Mouse (Mus musculus): ENCODE data around the gene Shd. TPM values are rescaled to one million over a fixed set of nuclear protein-coding genes. Genes with fewer than 3 reads are reported as not detected.

The Shd gene
- polyA plus RNA-seq, 1 experiment: 122 TPM

- peak within 1 kb of the TSS; percentile 71 for H3K27ac ChIP-seq (ENCODE audit: insufficient read depth, low read length)
- 21% methylated on average over 13 of the region's 13 CpGs for WGBS
- H3K4me3 ChIP-seq (replicated peaks; ENCODE audit: insufficient read depth, low read depth, low read length): peak within 1 kb of the TSS; percentile 73
- H3K4me1 ChIP-seq (ENCODE audit: control insufficient read depth, insufficient read depth, low read length): peaks cover 13% of the 10 kb centered on the region
- TF ChIP-seq CTCF (IDR thresholded peaks at IDR 0.05; ENCODE audit: borderline replicate concordance, insufficient read depth, low read depth, low read length): no peak
- TF ChIP-seq POLR2A (IDR thresholded peaks at IDR 0.05; ENCODE audit: borderline replicate concordance, insufficient read depth, low read length): peak; percentile 40; the same call in 1 of the 2 replicates
- peak; percentile 65 to 81 for DNase-seq
- H3K27me3 ChIP-seq (ENCODE audit: control insufficient read depth, insufficient read depth, low read length): no peaks in the 10 kb centered on the region
These were observed 35.3 kb downstream of the Shd start, which contains the start of the genes Stap2 and Mpnd for GRCm38 (mm10) chr17:56005415-56006061. Gene Stap2 (minus strand): TSS chr17:56005584. Gene Mpnd (plus strand): TSS chr17:56005711.

- TF ChIP-seq POLR2A (IDR thresholded peaks at IDR 0.05; ENCODE audit: borderline replicate concordance, insufficient read depth, low read length): no peak
- TF ChIP-seq CTCF (IDR thresholded peaks at IDR 0.05; ENCODE audit: borderline replicate concordance, insufficient read depth, low read depth, low read length): no peak
- H3K4me3 ChIP-seq (replicated peaks; ENCODE audit: insufficient read depth, low read depth, low read length): no peak overlapping the region
- DNase-seq: no peak
- 62% methylated on average over 10 of the region's 10 CpGs for WGBS
- H3K4me1 ChIP-seq (ENCODE audit: control insufficient read depth, insufficient read depth, low read length): peaks cover 21% of the 10 kb centered on the region
- H3K27me3 ChIP-seq (ENCODE audit: control insufficient read depth, insufficient read depth, low read length): no peaks in the 10 kb centered on the region
- H3K27ac ChIP-seq (ENCODE audit: insufficient read depth, low read length): no peak overlapping the region
These were observed 36.7 kb downstream of the Shd start for GRCm38 (mm10) chr17:56006956-56007355.

- no peak for DNase-seq
- H3K27me3 ChIP-seq (ENCODE audit: control insufficient read depth, insufficient read depth, low read length): no peaks in the 10 kb centered on the region
- TF ChIP-seq POLR2A (IDR thresholded peaks at IDR 0.05; ENCODE audit: borderline replicate concordance, insufficient read depth, low read length) (no peak), CTCF (IDR thresholded peaks at IDR 0.05; ENCODE audit: borderline replicate concordance, insufficient read depth, low read depth, low read length) (no peak)
- H3K4me3 ChIP-seq (replicated peaks; ENCODE audit: insufficient read depth, low read depth, low read length): peak overlapping the region; percentile 54
- 36% methylated on average over 14 of the region's 14 CpGs for WGBS
- peaks cover 24% of the 10 kb centered on the region for H3K4me1 ChIP-seq (ENCODE audit: control insufficient read depth, insufficient read depth, low read length)
- H3K27ac ChIP-seq (ENCODE audit: insufficient read depth, low read length): peak overlapping the region; percentile 40; the same call in 1 of the 2 replicates
These were observed 37.4 kb downstream of the Shd start for GRCm38 (mm10) chr17:56007444-56008355.

GRCm38 (mm10) chr17:56008356-56009087, 38.3 kb downstream of the Shd start:
- DNase-seq: peak; percentile 93 to 97
- TF ChIP-seq POLR2A (IDR thresholded peaks at IDR 0.05; ENCODE audit: borderline replicate concordance, insufficient read depth, low read length) (peak; percentile 75; the same call in 1 of the 2 replicates), CTCF (IDR thresholded peaks at IDR 0.05; ENCODE audit: borderline replicate concordance, insufficient read depth, low read depth, low read length) (no peak)
- Histone ChIP-seq H3K4me1 (ENCODE audit: control insufficient read depth, insufficient read depth, low read length) (peaks cover 19% of the 10 kb centered on the region; the same call in 1 of the 2 replicates), H3K27ac (ENCODE audit: insufficient read depth, low read length) (peak overlapping the region; percentile 57), H3K4me3 (replicated peaks; ENCODE audit: insufficient read depth, low read depth, low read length) (peak overlapping the region; percentile 75), H3K27me3 (ENCODE audit: control insufficient read depth, insufficient read depth, low read length) (no peaks in the 10 kb centered on the region)
- WGBS: under 1% methylated on average over 21 of the region's 21 CpGs

- under 1% methylated on average over 62 of the region's 62 CpGs for WGBS
- peak; percentile 99 for TF ChIP-seq POLR2A (IDR thresholded peaks at IDR 0.05; ENCODE audit: borderline replicate concordance, insufficient read depth, low read length)
- no peak for TF ChIP-seq CTCF (IDR thresholded peaks at IDR 0.05; ENCODE audit: borderline replicate concordance, insufficient read depth, low read depth, low read length)
- H3K4me3 ChIP-seq (replicated peaks; ENCODE audit: insufficient read depth, low read depth, low read length): peak overlapping the region; percentile 75
- no peaks in the 10 kb centered on the region for H3K27me3 ChIP-seq (ENCODE audit: control insufficient read depth, insufficient read depth, low read length)
- H3K27ac ChIP-seq (ENCODE audit: insufficient read depth, low read length): peak overlapping the region; percentile 77
- DNase-seq: peak; percentile 95 to 96
- peaks cover 18% of the 10 kb centered on the region; the same call in 1 of the 2 replicates for H3K4me1 ChIP-seq (ENCODE audit: control insufficient read depth, insufficient read depth, low read length)
These were observed 39.1 kb downstream of the Shd start for GRCm38 (mm10) chr17:56009088-56009961.

- H3K27ac ChIP-seq (ENCODE audit: insufficient read depth, low read length): 0 out of 2 replicates have a peak overlapping the region, but pooled peaks have one; percentile 77
These were observed 39.6 kb downstream of the Shd start for GRCm38 (mm10) chr17:56009962-56010240.

More at GRCm38 (mm10) chr17:56009962-56010240, 39.6 kb downstream of the Shd start:
- no peak for DNase-seq
- WGBS: 14% methylated on average over 2 of the region's 2 CpGs
- TF ChIP-seq CTCF (IDR thresholded peaks at IDR 0.05; ENCODE audit: borderline replicate concordance, insufficient read depth, low read depth, low read length): no peak
- no peak for TF ChIP-seq POLR2A (IDR thresholded peaks at IDR 0.05; ENCODE audit: borderline replicate concordance, insufficient read depth, low read length)
- H3K27me3 ChIP-seq (ENCODE audit: control insufficient read depth, insufficient read depth, low read length): no peaks in the 10 kb centered on the region
- H3K4me3 ChIP-seq (replicated peaks; ENCODE audit: insufficient read depth, low read depth, low read length): peak overlapping the region; percentile 75
- H3K4me1 ChIP-seq (ENCODE audit: control insufficient read depth, insufficient read depth, low read length): peaks cover 13% of the 10 kb centered on the region; the same call in 1 of the 2 replicates
